Mouse (Mus musculus): ENCODE results near the gene Thtpa. TPM values are rescaled to one million over a fixed set of nuclear protein-coding genes. Genes with fewer than 3 reads are reported as not detected.

The Thtpa gene
- polyA plus RNA-seq, 1 experiment from 2014 or later = 29.3 TPM

DNA sequence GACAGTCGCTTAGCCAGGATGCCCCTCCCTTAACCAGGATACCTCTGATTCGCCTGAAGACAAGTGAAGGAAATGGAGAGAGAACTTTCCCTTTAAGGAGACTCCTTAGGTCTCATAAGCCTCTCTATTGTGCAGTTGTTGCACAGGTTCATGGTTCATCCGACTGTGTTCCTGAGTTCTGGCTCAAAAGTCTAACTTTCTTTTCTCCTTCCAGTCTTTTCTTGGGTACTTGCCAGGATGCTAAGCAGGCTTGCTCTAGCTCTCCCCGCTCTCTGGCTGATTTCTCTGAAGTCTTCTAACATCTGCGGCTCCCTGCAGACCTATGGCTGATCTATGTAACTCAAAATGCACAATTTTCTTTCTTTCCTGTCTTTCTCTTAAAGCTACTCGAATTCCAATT lies 11.1 kb upstream of the Thtpa start:
- H3K9me3 ChIP-seq (ENCODE audit: control insufficient read depth, low read length) = no peaks in the 10 kb centered on the region
- H3K4me1 ChIP-seq (ENCODE audit: control insufficient read depth, insufficient read depth, low read length) = peaks cover 46% of the 10 kb centered on the region
- H3K9ac ChIP-seq (replicated peaks; ENCODE audit: low read depth, low read length) = no peak overlapping the region
- H3K36me3 ChIP-seq (ENCODE audit: control insufficient read depth, insufficient read depth, low read length) = no peaks in the 10 kb centered on the region
- no peaks in the 10 kb centered on the region for H3K27me3 ChIP-seq (ENCODE audit: control insufficient read depth, insufficient read depth, low read length)
- no peak overlapping the region for H3K4me3 ChIP-seq (ENCODE audit: low read depth, low read length)
- H3K27ac ChIP-seq (ENCODE audit: low read depth, low read length) = no peak overlapping the region
- WGBS = 72% methylated on average over 6 of the region's 6 CpGs
- ATAC-seq (ENCODE audit: low read depth) = no peak
- H3K4me2 ChIP-seq (ENCODE audit: low read depth, low read length) = no peak overlapping the region

GRCm38 (mm10) chr14:55085324-55086008 lies 9.1 kb upstream of the Thtpa start:
- H3K4me2 ChIP-seq (ENCODE audit: low read depth, low read length) = peak overlapping the region; percentile 15; the same call in 1 of the 2 replicates

GRCm38 (mm10) chr14:55086009-55086514 lies 8.5 kb upstream of the Thtpa start:
- peaks cover 52% of the 10 kb centered on the region for H3K4me1 ChIP-seq (ENCODE audit: control insufficient read depth, insufficient read depth, low read length)
- ATAC-seq (ENCODE audit: low read depth) = no peak
- 82% methylated on average over 6 of the region's 6 CpGs for WGBS
- H3K9ac ChIP-seq (replicated peaks; ENCODE audit: low read depth, low read length) = no peak overlapping the region
- H3K9me3 ChIP-seq (ENCODE audit: control insufficient read depth, low read length) = no peaks in the 10 kb centered on the region
- no peaks in the 10 kb centered on the region for H3K27me3 ChIP-seq (ENCODE audit: control insufficient read depth, insufficient read depth, low read length)
- no peak overlapping the region for H3K4me2 ChIP-seq (ENCODE audit: low read depth, low read length)
- H3K4me3 ChIP-seq (ENCODE audit: low read depth, low read length) = no peak overlapping the region
- H3K36me3 ChIP-seq (ENCODE audit: control insufficient read depth, insufficient read depth, low read length) = no peaks in the 10 kb centered on the region
- no peak overlapping the region for H3K27ac ChIP-seq (ENCODE audit: low read depth, low read length)

More at GRCm38 (mm10) chr14:55085324-55086008, 9.1 kb upstream of the Thtpa start:
- Histone ChIP-seq H3K9ac (replicated peaks; ENCODE audit: low read depth, low read length) (no peak overlapping the region), H3K4me3 (ENCODE audit: low read depth, low read length) (no peak overlapping the region), H3K27me3 (ENCODE audit: control insufficient read depth, insufficient read depth, low read length) (no peaks in the 10 kb centered on the region), H3K9me3 (ENCODE audit: control insufficient read depth, low read length) (no peaks in the 10 kb centered on the region), H3K27ac (ENCODE audit: low read depth, low read length) (peak overlapping the region; percentile 31; the same call in 1 of the 2 replicates), H3K36me3 (ENCODE audit: control insufficient read depth, insufficient read depth, low read length) (no peaks in the 10 kb centered on the region), H3K4me1 (ENCODE audit: control insufficient read depth, insufficient read depth, low read length) (peaks cover 52% of the 10 kb centered on the region)
- ATAC-seq (ENCODE audit: low read depth) = peak; percentile 50
- WGBS = 13% methylated on average over 9 of the region's 9 CpGs

DNA sequence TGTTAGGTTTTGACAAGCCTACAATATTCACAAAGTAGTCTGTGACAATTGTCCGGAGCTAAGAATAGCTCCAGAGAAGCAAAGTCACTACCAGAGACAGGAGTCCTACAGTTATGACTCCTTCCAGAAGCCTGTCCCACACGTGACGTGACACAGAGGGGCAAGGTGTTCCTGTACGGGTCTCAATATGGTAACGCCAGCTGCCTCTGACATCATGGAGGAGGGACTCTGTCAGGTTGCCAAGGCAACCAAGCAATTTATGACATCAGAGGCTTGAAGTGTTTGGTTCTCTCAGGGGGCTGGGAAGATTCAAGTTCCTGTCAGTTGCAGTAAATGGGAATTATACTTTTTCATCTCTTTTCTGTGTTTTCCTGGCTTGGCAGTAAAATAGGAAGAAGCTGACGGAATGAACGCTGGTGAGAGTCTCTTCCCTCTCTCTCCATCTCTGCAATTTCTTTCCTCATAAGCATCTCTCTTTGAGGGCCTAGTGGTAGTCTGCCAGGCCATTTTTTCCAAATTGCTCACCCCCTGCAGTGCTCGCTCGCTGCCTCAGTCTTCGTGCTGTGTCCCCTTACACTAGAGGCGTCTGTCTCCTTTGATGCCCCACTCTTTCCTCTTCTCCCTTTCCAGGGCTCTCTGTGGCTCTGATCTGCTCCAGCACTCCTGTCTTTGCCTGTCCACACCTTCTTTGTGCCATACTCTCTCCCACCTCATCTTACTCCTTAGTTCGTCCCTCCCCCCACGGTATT lies 5.2 kb upstream of the Thtpa start:
- Histone ChIP-seq H3K27ac (ENCODE audit: low read depth, low read length) (peak overlapping the region; percentile 69; the same call in 1 of the 2 replicates), H3K27me3 (ENCODE audit: control insufficient read depth, insufficient read depth, low read length) (no peaks in the 10 kb centered on the region), H3K9me3 (ENCODE audit: control insufficient read depth, low read length) (no peaks in the 10 kb centered on the region), H3K9ac (replicated peaks; ENCODE audit: low read depth, low read length) (peak overlapping the region; percentile 95; the same call in 1 of the 2 replicates), H3K36me3 (ENCODE audit: control insufficient read depth, insufficient read depth, low read length) (no peaks in the 10 kb centered on the region), H3K4me3 (ENCODE audit: low read depth, low read length) (peak overlapping the region; percentile 73), H3K4me1 (ENCODE audit: control insufficient read depth, insufficient read depth, low read length) (peaks cover 49% of the 10 kb centered on the region), H3K4me2 (ENCODE audit: low read depth, low read length) (peak overlapping the region; percentile 85)
- WGBS = 22% methylated on average over 13 of the region's 13 CpGs
- no peak for ATAC-seq (ENCODE audit: low read depth)

DNA sequence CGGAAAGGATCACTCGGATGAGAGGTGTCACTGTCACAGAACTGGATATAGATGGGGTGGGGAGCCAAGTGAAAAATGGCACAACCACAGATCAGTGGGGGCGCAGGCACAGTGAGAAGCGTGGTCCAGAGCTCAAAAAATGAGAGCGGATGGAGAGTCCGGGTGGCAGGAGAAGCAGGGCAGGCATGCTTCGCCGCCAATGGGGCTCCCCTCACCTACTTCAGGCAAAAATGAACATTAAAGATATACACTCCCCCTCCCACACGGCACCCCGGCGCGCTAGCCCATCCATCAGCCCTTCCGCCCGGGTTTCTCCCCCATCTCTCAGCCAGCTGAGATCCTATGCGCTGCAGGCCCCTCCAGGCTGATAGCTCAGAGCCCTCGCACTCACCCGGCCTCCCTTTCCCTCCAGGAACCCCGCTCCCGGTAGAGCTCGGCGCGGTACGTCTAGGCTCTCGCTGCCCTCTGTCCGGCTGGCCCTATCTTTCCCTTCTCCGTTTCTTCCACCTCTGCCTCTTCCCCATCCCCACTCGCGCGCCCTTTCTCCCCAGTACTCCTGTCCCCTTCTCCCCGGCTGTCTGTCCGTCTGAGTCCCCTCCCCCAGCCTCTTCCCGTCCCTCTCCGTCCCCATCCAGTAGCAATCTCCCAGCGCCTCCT lies 3.2 kb upstream of the Thtpa start:
- ATAC-seq (ENCODE audit: low read depth) = peak; percentile 9
- 1% methylated on average over 34 of the region's 34 CpGs for WGBS

GRCm38 (mm10) chr14:55092011-55092577 lies 2.5 kb upstream of the Thtpa start, which contains the start of gene Zfhx2:
TSS of gene Zfhx2 (minus strand) at chr14:55092324.
- peaks cover 48% of the 10 kb centered on the region; the same call in 1 of the 2 replicates for H3K4me1 ChIP-seq (ENCODE audit: control insufficient read depth, insufficient read depth, low read length)
- peak within 1 kb of the TSS; percentile 93 for H3K27ac ChIP-seq (ENCODE audit: low read depth, low read length)
- H3K4me3 ChIP-seq (ENCODE audit: low read depth, low read length) = peak within 1 kb of the TSS; percentile 73
- H3K36me3 ChIP-seq (ENCODE audit: control insufficient read depth, insufficient read depth, low read length) = no peaks in the 10 kb centered on the region
- H3K4me2 ChIP-seq (ENCODE audit: low read depth, low read length) = peak within 1 kb of the TSS; percentile 85
- under 1% methylated on average over 34 of the region's 34 CpGs for WGBS
- peak; percentile 92 for ATAC-seq (ENCODE audit: low read depth)
- H3K9ac ChIP-seq (replicated peaks; ENCODE audit: low read depth, low read length) = peak within 1 kb of the TSS; percentile 95
- no peaks in the 10 kb centered on the region for H3K9me3 ChIP-seq (ENCODE audit: control insufficient read depth, low read length)
- no peaks in the 10 kb centered on the region for H3K27me3 ChIP-seq (ENCODE audit: control insufficient read depth, insufficient read depth, low read length)

More for the DNA sequence above, 3.2 kb upstream of the Thtpa start:
- H3K4me2 ChIP-seq (ENCODE audit: low read depth, low read length) = peak overlapping the region; percentile 85
- no peaks in the 10 kb centered on the region for H3K9me3 ChIP-seq (ENCODE audit: control insufficient read depth, low read length)
- H3K27me3 ChIP-seq (ENCODE audit: control insufficient read depth, insufficient read depth, low read length) = no peaks in the 10 kb centered on the region
- peak overlapping the region; percentile 73 for H3K4me3 ChIP-seq (ENCODE audit: low read depth, low read length)
- H3K27ac ChIP-seq (ENCODE audit: low read depth, low read length) = peak overlapping the region; percentile 93
- H3K36me3 ChIP-seq (ENCODE audit: control insufficient read depth, insufficient read depth, low read length) = no peaks in the 10 kb centered on the region
- peak overlapping the region; percentile 95 for H3K9ac ChIP-seq (replicated peaks; ENCODE audit: low read depth, low read length)
- peaks cover 48% of the 10 kb centered on the region for H3K4me1 ChIP-seq (ENCODE audit: control insufficient read depth, insufficient read depth, low read length)

DNA sequence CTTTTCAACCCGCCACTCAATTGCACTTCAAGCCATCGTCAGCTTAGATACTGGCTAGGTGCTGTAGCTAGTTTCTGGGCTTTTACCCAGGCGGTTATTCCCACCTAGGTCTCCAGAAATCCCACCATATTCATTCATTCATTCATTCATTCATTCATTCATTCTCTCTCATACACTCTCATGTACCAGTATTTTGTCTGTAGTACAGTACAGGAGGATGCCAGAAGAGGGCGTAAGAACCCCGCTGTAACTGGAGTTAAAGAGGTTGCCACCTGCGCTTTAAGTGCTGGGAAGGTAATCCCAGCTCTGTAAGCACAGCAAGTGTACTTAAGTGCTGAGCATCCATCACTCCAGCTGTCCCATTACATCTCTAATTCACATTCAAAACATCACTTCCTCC lies 657 bp upstream of the Thtpa start:
- peak overlapping the region; percentile 52; the same call in 1 of the 2 replicates for H3K4me3 ChIP-seq (ENCODE audit: low read depth, low read length)
- H3K4me2 ChIP-seq (ENCODE audit: low read depth, low read length) = no peak overlapping the region; the same call in 1 of the 2 replicates
- 0 out of 2 replicates have a peak overlapping the region, but pooled peaks have one; percentile 12 for H3K9ac ChIP-seq (replicated peaks; ENCODE audit: low read depth, low read length)
- peaks cover 38% of the 10 kb centered on the region for H3K4me1 ChIP-seq (ENCODE audit: control insufficient read depth, insufficient read depth, low read length)
- no peaks in the 10 kb centered on the region for H3K36me3 ChIP-seq (ENCODE audit: control insufficient read depth, insufficient read depth, low read length)
- WGBS = 41% methylated on average over 6 of the region's 6 CpGs
- no peaks in the 10 kb centered on the region for H3K9me3 ChIP-seq (ENCODE audit: control insufficient read depth, low read length)
- no peak overlapping the region for H3K27ac ChIP-seq (ENCODE audit: low read depth, low read length)
- no peaks in the 10 kb centered on the region for H3K27me3 ChIP-seq (ENCODE audit: control insufficient read depth, insufficient read depth, low read length)
- no peak for ATAC-seq (ENCODE audit: low read depth)

- Histone ChIP-seq H3K27me3 (ENCODE audit: control insufficient read depth, insufficient read depth, low read length) (no peaks in the 10 kb centered on the region), H3K4me2 (ENCODE audit: low read depth, low read length) (peak overlapping the region; percentile 82), H3K36me3 (ENCODE audit: control insufficient read depth, insufficient read depth, low read length) (no peaks in the 10 kb centered on the region), H3K4me1 (ENCODE audit: control insufficient read depth, insufficient read depth, low read length) (peaks cover 26% of the 10 kb centered on the region), H3K4me3 (ENCODE audit: low read depth, low read length) (peak overlapping the region; percentile 52), H3K9ac (replicated peaks; ENCODE audit: low read depth, low read length) (peak overlapping the region; percentile 74), H3K9me3 (ENCODE audit: control insufficient read depth, low read length) (no peaks in the 10 kb centered on the region), H3K27ac (ENCODE audit: low read depth, low read length) (peak overlapping the region; percentile 95)
- ATAC-seq (ENCODE audit: low read depth) = no peak
- 54% methylated on average over 9 of the region's 9 CpGs for WGBS
These were observed 679 bp downstream of the Thtpa start for GRCm38 (mm10) chr14:55095263-55095662.

Data from neural tube, embryonic 14.5 days (tissue).